Mouse (Mus musculus) liver, postnatal 0 days (tissue): ENCODE results near the gene Slc39a11. TPM values are rescaled to one million over a fixed set of nuclear protein-coding genes. Genes with fewer than 3 reads are reported as not detected.

Source experiments
- ATAC-seq: fragments of 200-750 bp; cut with Nextera tagmentation; 2 replicates; pipeline ENCODE4 v1.8.0; 2017; ENCODE audit warnings: mild to moderate bottlenecking, moderate library complexity
- DNase-seq: peaks from one replicate; pipeline ENCODE4 v3.0.0-alpha.2; 2016
- H3K27ac ChIP-seq: fragments of 300-500 bp; sonication (generic); 2 replicates; pipeline ENCODE4 v1.5.1; 2014; ENCODE audit warnings: antibody characterized with exemption, moderate library complexity, mild to moderate bottlenecking, low read depth
- H3K27me3 ChIP-seq: fragments of 300-500 bp; sonication (generic); 2 replicates; pipeline ENCODE4 v1.6.1; 2014; ENCODE audit warnings: low read length, control low read depth, mixed read lengths; ENCODE audit not compliant: insufficient read depth
- H3K36me3 ChIP-seq: fragments of 300-500 bp; sonication (generic); replicated peaks from 2 replicates; pipeline ENCODE4 v1.6.1; 2014; ENCODE audit warnings: mild to moderate bottlenecking, control low read depth, low read length, moderate library complexity, mixed read lengths; ENCODE audit not compliant: insufficient read depth
- H3K4me1 ChIP-seq: fragments of 300-500 bp; sonication (generic); 2 replicates; pipeline ENCODE4 v1.6.1; 2014; ENCODE audit warnings: antibody characterized with exemption, mild to moderate bottlenecking, control low read depth; ENCODE audit not compliant: insufficient read depth
- H3K4me2 ChIP-seq: fragments of 300-500 bp; sonication (generic); 2 replicates; pipeline ENCODE4 v1.6.1; 2014; ENCODE audit warnings: low read depth, mild to moderate bottlenecking, low read length, moderate library complexity, mixed read lengths
- H3K4me3 ChIP-seq: fragments of 300-500 bp; sonication (generic); 2 replicates; pipeline ENCODE4 v1.5.1; 2014; ENCODE audit warnings: low read depth, low read length
- H3K9ac ChIP-seq: fragments of 300-500 bp; sonication (generic); replicated peaks from 2 replicates; pipeline ENCODE4 v1.6.1; 2014; ENCODE audit warnings: mild to moderate bottlenecking, moderate library complexity
- H3K9me3 ChIP-seq: fragments of 300-500 bp; sonication (generic); 2 replicates; pipeline ENCODE4 v1.6.1; 2016; ENCODE audit warnings: mild to moderate bottlenecking, control low read depth, low read length, mixed read lengths
- CTCF ChIP-seq: sonication (generic); IDR thresholded peaks from 2 replicates; pipeline ENCODE4 v1.5.1; 2016; ENCODE audit warnings: antibody characterized with exemption, low read depth
- EP300 ChIP-seq: IDR thresholded peaks from 2 replicates; pipeline ENCODE4 v1.6.1; 2016; ENCODE audit warnings: antibody characterized with exemption, low read depth, mild to moderate bottlenecking
- WGBS: fragments of 180-500 bp; shearing (Covaris S2); extraction: QIAGEN DNeasy Blood & Tissue Kit; methylation state at CpG from one replicate; pipeline ENCODE4 v1.1.7; 2014; ENCODE audit not compliant: insufficient replicate concordance; 5-methylcytosine and 5-hydroxymethylcytosine counted together
- polyA plus RNA-seq: library from polyadenylated mRNA; unstranded; fragments of >200 nt; fragmentation: Nextera tagmentation; extraction: Ambion mirVana; gene quantifications from 2 replicates; pipeline ENCODE4 v1.2.1, GENCODE M21; 2015

Gene Slc39a11
- polyA plus RNA-seq, 1 experiment from 2014 or later: 10.9 TPM

DNA sequence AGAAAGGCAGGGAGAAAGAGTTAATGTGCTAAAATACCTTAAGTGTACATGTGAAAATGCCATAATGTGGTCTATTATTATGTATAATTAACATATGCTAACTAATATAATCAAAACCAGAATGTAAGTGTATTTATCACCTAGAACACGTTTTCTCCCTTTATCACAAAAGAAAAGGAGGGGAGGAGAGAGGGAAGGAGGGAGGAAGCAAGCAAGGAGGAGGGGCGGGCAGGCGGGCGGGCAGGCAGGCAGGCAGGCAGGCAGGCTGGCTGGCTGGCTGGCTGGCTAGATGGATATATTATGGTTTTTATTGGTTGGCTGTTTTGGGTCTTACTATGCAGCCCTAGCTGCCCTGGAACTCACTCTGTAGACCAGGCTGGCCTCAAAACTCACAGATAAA, 19.8 kb upstream of the Slc39a11 start:
- DNase-seq: no peak
- H3K27ac ChIP-seq: no peak overlapping the region
- H3K27me3 ChIP-seq: no peaks in the 10 kb centered on the region
- peaks cover 28% of the 10 kb centered on the region for H3K4me1 ChIP-seq
- TF ChIP-seq CTCF: no peak
- TF ChIP-seq EP300: no peak
- H3K4me3 ChIP-seq: no peak overlapping the region
- no peak; the same call in 1 of the 2 replicates for ATAC-seq
- H3K4me2 ChIP-seq: no peak overlapping the region
- H3K36me3 ChIP-seq: peaks cover 41% of the 10 kb centered on the region
- no peaks in the 10 kb centered on the region for H3K9me3 ChIP-seq
- WGBS: 53% methylated on average over 4 of the region's 4 CpGs
- H3K9ac ChIP-seq: no peak overlapping the region

DNA sequence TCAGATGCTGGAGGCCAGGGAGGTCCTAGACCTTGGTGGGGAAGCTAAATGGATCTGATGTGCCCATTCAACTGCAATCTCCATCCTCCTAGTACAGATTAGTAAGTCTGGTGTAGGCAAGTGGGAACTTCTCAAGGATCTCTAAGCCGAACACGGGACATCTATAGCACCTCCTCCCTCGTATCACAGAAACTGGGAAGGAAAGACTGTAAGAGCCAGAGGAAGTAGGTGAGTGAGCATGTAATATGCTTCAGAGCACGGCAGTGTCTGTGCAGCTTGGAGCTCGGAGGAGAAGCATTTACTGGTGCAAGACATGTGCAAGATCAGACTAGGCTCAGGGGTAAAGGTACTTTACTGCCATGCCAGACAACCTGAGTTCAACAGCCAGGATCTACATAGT, 19.0 kb upstream of the Slc39a11 start:
- H3K4me2 ChIP-seq: no peak overlapping the region
- 75% methylated on average over 5 of the region's 5 CpGs for WGBS
- H3K27ac ChIP-seq: no peak overlapping the region
- DNase-seq: no peak
- ATAC-seq: no peak
- H3K9me3 ChIP-seq: no peaks in the 10 kb centered on the region
- H3K27me3 ChIP-seq: no peaks in the 10 kb centered on the region
- H3K4me1 ChIP-seq: peaks cover 28% of the 10 kb centered on the region
- peaks cover 41% of the 10 kb centered on the region for H3K36me3 ChIP-seq
- TF ChIP-seq EP300 (no peak), CTCF (no peak)
- H3K4me3 ChIP-seq: no peak overlapping the region
- H3K9ac ChIP-seq: no peak overlapping the region

- peaks cover 40% of the 10 kb centered on the region for H3K36me3 ChIP-seq
- no peak for ATAC-seq
Measured at GRCm38 (mm10) chr11:113667704-113668103, 17.8 kb upstream of the Slc39a11 start.

GRCm38 (mm10) chr11:113667122-113667521, 17.2 kb upstream of the Slc39a11 start:
- TF ChIP-seq EP300: no peak
- no peak for TF ChIP-seq CTCF
- H3K4me2 ChIP-seq: 0 out of 2 replicates have a peak overlapping the region, but pooled peaks have one; percentile 5
- no peak overlapping the region for H3K9ac ChIP-seq
- 64% methylated on average over 2 of the region's 2 CpGs for WGBS
- H3K4me3 ChIP-seq: no peak overlapping the region
- peaks cover 28% of the 10 kb centered on the region for H3K4me1 ChIP-seq
- no peak for DNase-seq
- H3K36me3 ChIP-seq: peaks cover 41% of the 10 kb centered on the region
- peak overlapping the region; percentile 36 for H3K27ac ChIP-seq
- peak; percentile 47; the same call in 1 of the 2 replicates for ATAC-seq
- no peaks in the 10 kb centered on the region for H3K27me3 ChIP-seq
- no peaks in the 10 kb centered on the region for H3K9me3 ChIP-seq

More at GRCm38 (mm10) chr11:113667704-113668103, 17.8 kb upstream of the Slc39a11 start:
- 59% methylated on average over 4 of the region's 4 CpGs for WGBS
- Histone ChIP-seq H3K4me2 (no peak overlapping the region), H3K4me3 (no peak overlapping the region), H3K27me3 (no peaks in the 10 kb centered on the region), H3K27ac (peak overlapping the region; percentile 36; the same call in 1 of the 2 replicates), H3K9me3 (no peaks in the 10 kb centered on the region), H3K9ac (no peak overlapping the region), H3K4me1 (peaks cover 28% of the 10 kb centered on the region)
- no peak for DNase-seq
- no peak for TF ChIP-seq CTCF
- no peak for TF ChIP-seq EP300

GRCm38 (mm10) chr11:113666648-113667047, 16.8 kb upstream of the Slc39a11 start:
- DNase-seq (peak; percentile 38), ATAC-seq (peak; percentile 35; the same call in 1 of the 2 replicates)
- Histone ChIP-seq H3K9ac (no peak overlapping the region), H3K27me3 (no peaks in the 10 kb centered on the region), H3K4me2 (peak overlapping the region; percentile 5; the same call in 1 of the 2 replicates), H3K36me3 (peaks cover 45% of the 10 kb centered on the region), H3K4me3 (no peak overlapping the region), H3K27ac (peak overlapping the region; percentile 36; the same call in 1 of the 2 replicates), H3K4me1 (peaks cover 28% of the 10 kb centered on the region), H3K9me3 (no peaks in the 10 kb centered on the region)
- TF ChIP-seq EP300 (no peak), CTCF (no peak)
- WGBS: 41% methylated on average over 10 of the region's 10 CpGs

DNA sequence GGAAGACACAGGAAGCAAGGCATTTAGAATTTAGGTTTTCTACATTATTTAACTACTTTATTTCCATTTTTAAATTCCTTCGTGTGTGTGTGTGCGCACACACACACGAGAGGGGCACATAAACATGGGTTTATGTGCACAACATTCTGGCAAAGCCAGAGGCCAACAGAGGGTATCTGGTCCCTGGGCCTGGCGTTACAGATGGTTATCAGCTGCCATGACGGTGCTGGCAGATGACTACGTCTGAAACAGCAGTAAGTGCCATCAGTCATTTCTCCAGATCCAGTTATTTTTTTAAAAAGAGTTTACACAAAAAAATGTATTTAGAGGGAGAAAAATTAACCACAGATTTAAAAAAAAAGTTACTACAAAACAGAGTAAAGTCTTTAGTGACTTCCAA, 16.3 kb upstream of the Slc39a11 start:
- no peak for DNase-seq
- H3K4me3 ChIP-seq: no peak overlapping the region
- no peak overlapping the region for H3K27ac ChIP-seq

DNA sequence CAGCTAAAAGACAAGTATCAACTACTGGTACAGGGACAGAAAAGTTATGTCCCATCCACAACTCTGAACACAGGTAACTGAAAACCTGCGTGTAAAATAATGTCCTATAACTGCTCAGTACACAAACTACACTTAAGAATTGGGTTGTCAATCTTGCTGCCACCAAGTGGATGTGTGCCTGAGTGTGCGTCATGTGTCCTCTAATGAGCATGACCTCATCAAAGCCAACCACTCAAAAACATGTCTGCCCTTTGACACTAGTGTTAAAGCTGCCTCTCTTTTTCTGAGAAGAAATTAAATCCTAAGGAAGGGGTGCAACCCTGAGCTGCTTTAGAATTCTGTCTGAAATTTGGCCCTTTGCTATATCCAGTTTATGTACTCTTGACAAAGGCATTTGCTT, 14.4 kb upstream of the Slc39a11 start:
- H3K9me3 ChIP-seq: no peaks in the 10 kb centered on the region
- peaks cover 54% of the 10 kb centered on the region for H3K36me3 ChIP-seq
- H3K9ac ChIP-seq: no peak overlapping the region
- WGBS: 85% methylated on average over 2 of the region's 2 CpGs
- no peak for ATAC-seq
- no peak overlapping the region for H3K4me3 ChIP-seq
- TF ChIP-seq CTCF (no peak), EP300 (no peak)
- peaks cover 20% of the 10 kb centered on the region for H3K4me1 ChIP-seq
- no peak for DNase-seq
- H3K27ac ChIP-seq: no peak overlapping the region
- no peak overlapping the region for H3K4me2 ChIP-seq
- no peaks in the 10 kb centered on the region for H3K27me3 ChIP-seq

More for the DNA sequence above, 16.3 kb upstream of the Slc39a11 start:
- TF ChIP-seq CTCF: no peak
- peak; percentile 29; the same call in 1 of the 2 replicates for TF ChIP-seq EP300
- Histone ChIP-seq H3K27me3 (no peaks in the 10 kb centered on the region), H3K36me3 (peaks cover 45% of the 10 kb centered on the region), H3K9ac (no peak overlapping the region), H3K9me3 (no peaks in the 10 kb centered on the region), H3K4me2 (peak overlapping the region; percentile 5; the same call in 1 of the 2 replicates), H3K4me1 (peaks cover 28% of the 10 kb centered on the region)
- WGBS: 50% methylated on average over 6 of the region's 6 CpGs
- peak; percentile 43 for ATAC-seq
